Mouse (Mus musculus): Measurements from ENCODE around the gene Clcf1. TPM values are rescaled to one million over a fixed set of nuclear protein-coding genes. Genes with fewer than 3 reads are reported as not detected.

Gene Clcf1
- polyA plus RNA-seq, 1 experiment from 2014 or later: 1.1 TPM

DNA sequence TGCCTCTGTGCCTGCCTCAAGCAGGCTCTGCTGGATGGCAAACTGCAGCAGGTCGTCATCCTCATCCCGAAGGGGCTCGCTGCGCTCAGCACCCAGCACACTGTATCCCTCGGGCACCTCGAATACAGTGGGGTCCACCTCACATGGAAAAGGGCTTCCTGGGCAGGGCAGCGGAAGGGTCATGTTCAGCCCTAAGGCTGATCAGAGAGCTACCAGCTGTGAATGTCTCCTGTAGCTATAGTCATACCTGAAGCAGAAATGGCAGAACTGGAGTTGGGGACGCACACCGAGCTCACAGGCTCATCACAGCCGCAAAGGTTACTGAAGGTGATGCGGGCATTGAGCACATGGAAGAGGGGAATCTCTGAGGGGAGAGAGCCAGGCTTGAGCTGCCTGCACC, 56.9 kb downstream of the Clcf1 start:
- H3K9me3 ChIP-seq: 0 out of 2 replicates have a peak, but pooled peaks cover 3% of the 10 kb centered on the region
- no peak for DNase-seq (ENCODE audit: extremely low spot score, low spot score)
- H3K36me3 ChIP-seq (replicated peaks): peaks cover 14% of the 10 kb centered on the region; the same call in 1 of the 2 replicates
- peaks cover 55% of the 10 kb centered on the region for H3K27me3 ChIP-seq (ENCODE audit: poor library complexity, severe bottlenecking)
- H3K4me3 ChIP-seq: no peak overlapping the region
- H3K4me1 ChIP-seq: peaks cover 11% of the 10 kb centered on the region
- no peak overlapping the region for H3K27ac ChIP-seq
- 93% methylated on average over 11 of the region's 11 CpGs for WGBS

Small RNA genes lying within 50 kb of the gene (microRNA-seq; reads per million reads assigned to microRNA genes)
- gene Gm26115 (not detected), gene Mir6985 (not detected)

Other genes with a start within 250 kb of the Clcf1 start
- gene Aldh3b2, start 241.9 kb upstream of the Clcf1 start, polyA plus RNA-seq (2016; fragmentation: Nextera tagmentation; extraction: Ambion mirVana): 0.37 and 0.39 TPM in 2 replicates
- 1.8 and 2.5 TPM in 2 replicates for gene Acy3, start 227.7 kb upstream of the Clcf1 start, polyA plus RNA-seq (2016; fragmentation: Nextera tagmentation; extraction: Ambion mirVana)
- gene Tbx10, start 221.5 kb upstream of the Clcf1 start, polyA plus RNA-seq (2016; fragmentation: Nextera tagmentation; extraction: Ambion mirVana): not detected in 2 replicates
- 24.8 and 30.4 TPM in 2 replicates for gene Nudt8, start 213.7 kb upstream of the Clcf1 start, polyA plus RNA-seq (2016; fragmentation: Nextera tagmentation; extraction: Ambion mirVana)
- 2.8 and 3.5 TPM in 2 replicates for gene Gm49405, start 213.6 kb upstream of the Clcf1 start, polyA plus RNA-seq (2016; fragmentation: Nextera tagmentation; extraction: Ambion mirVana)
- 3.6 and 4.0 TPM in 2 replicates for gene Doc2g, start 210.9 kb upstream of the Clcf1 start, polyA plus RNA-seq (2016; fragmentation: Nextera tagmentation; extraction: Ambion mirVana)
- 208 and 210 TPM in 2 replicates for gene Ndufv1, start 201.4 kb upstream of the Clcf1 start, polyA plus RNA-seq (2016; fragmentation: Nextera tagmentation; extraction: Ambion mirVana)
- gene Gstp1, start 176.3 kb upstream of the Clcf1 start, polyA plus RNA-seq (2016; fragmentation: Nextera tagmentation; extraction: Ambion mirVana): 412 and 423 TPM in 2 replicates
- gene Gstp2, start 168.2 kb upstream of the Clcf1 start, polyA plus RNA-seq (2016; fragmentation: Nextera tagmentation; extraction: Ambion mirVana): 0.27 and 0.46 TPM in 2 replicates
- gene Gstp3, start 154.7 kb upstream of the Clcf1 start, polyA plus RNA-seq (2016; fragmentation: Nextera tagmentation; extraction: Ambion mirVana): not detected in 2 replicates
- gene Cabp2, start 132.7 kb upstream of the Clcf1 start, polyA plus RNA-seq (2016; fragmentation: Nextera tagmentation; extraction: Ambion mirVana): not detected in 2 replicates
- gene Cdk2ap2, start 117.1 kb upstream of the Clcf1 start, polyA plus RNA-seq (2016; fragmentation: Nextera tagmentation; extraction: Ambion mirVana): 85.8 and 86.6 TPM in 2 replicates
- 12.1 and 15.8 TPM in 2 replicates for gene Pitpnm1, start 114.2 kb upstream of the Clcf1 start, polyA plus RNA-seq (2016; fragmentation: Nextera tagmentation; extraction: Ambion mirVana)
- 55.2 and 56.5 TPM in 2 replicates for gene Aip, start 88.4 kb upstream of the Clcf1 start, polyA plus RNA-seq (2016; fragmentation: Nextera tagmentation; extraction: Ambion mirVana)
- not detected in 2 replicates for gene Gpr152, start 74.5 kb upstream of the Clcf1 start, polyA plus RNA-seq (2016; fragmentation: Nextera tagmentation; extraction: Ambion mirVana)
- not detected in 2 replicates for gene Cabp4, start 70.2 kb upstream of the Clcf1 start, polyA plus RNA-seq (2016; fragmentation: Nextera tagmentation; extraction: Ambion mirVana)
- gene Coro1b, start 65.6 kb upstream of the Clcf1 start, polyA plus RNA-seq (2016; fragmentation: Nextera tagmentation; extraction: Ambion mirVana): 128 and 130 TPM in 2 replicates
- gene Ptprcap, start 60.6 kb upstream of the Clcf1 start, polyA plus RNA-seq (2016; fragmentation: Nextera tagmentation; extraction: Ambion mirVana): 0.71 TPM in 1 of 2 replicates, not detected in the other
- gene Rps6kb2, start 50.9 kb upstream of the Clcf1 start, polyA plus RNA-seq (2016; fragmentation: Nextera tagmentation; extraction: Ambion mirVana): 59.7 TPM in 2 replicates
- 2.5 TPM in 2 replicates for gene Carns1, start 38.8 kb upstream of the Clcf1 start, polyA plus RNA-seq (2016; fragmentation: Nextera tagmentation; extraction: Ambion mirVana)
- 0.43 and 0.47 TPM in 2 replicates for gene Tbc1d10c, start 23.0 kb upstream of the Clcf1 start, polyA plus RNA-seq (2016; fragmentation: Nextera tagmentation; extraction: Ambion mirVana)
- 998 and 1,002 TPM in 2 replicates for gene Ppp1ca, start 22.2 kb upstream of the Clcf1 start, polyA plus RNA-seq (2016; fragmentation: Nextera tagmentation; extraction: Ambion mirVana)
- gene Rad9a, start 12.6 kb upstream of the Clcf1 start, polyA plus RNA-seq (2016; fragmentation: Nextera tagmentation; extraction: Ambion mirVana): 57.4 and 67.1 TPM in 2 replicates
- gene AC109138.7, start 119 bp downstream of the Clcf1 start, polyA plus RNA-seq (2016; fragmentation: Nextera tagmentation; extraction: Ambion mirVana): not detected in 2 replicates
- 10.4 and 10.6 TPM in 2 replicates for gene Pold4, start 17.7 kb downstream of the Clcf1 start, polyA plus RNA-seq (2016; fragmentation: Nextera tagmentation; extraction: Ambion mirVana)
- 3.1 and 3.6 TPM in 2 replicates for gene Ssh3, start 54.9 kb downstream of the Clcf1 start, polyA plus RNA-seq (2016; fragmentation: Nextera tagmentation; extraction: Ambion mirVana)
- gene Ankrd13d, start 68.9 kb downstream of the Clcf1 start, polyA plus RNA-seq (2016; fragmentation: Nextera tagmentation; extraction: Ambion mirVana): 7.9 and 9.2 TPM in 2 replicates
- 13.6 and 15.0 TPM in 2 replicates for gene Grk2, start 92.0 kb downstream of the Clcf1 start, polyA plus RNA-seq (2016; fragmentation: Nextera tagmentation; extraction: Ambion mirVana)
- gene Kdm2a, start 184.0 kb downstream of the Clcf1 start, polyA plus RNA-seq (2016; fragmentation: Nextera tagmentation; extraction: Ambion mirVana): 55.2 and 57.2 TPM in 2 replicates
- gene Rhod, start 225.2 kb downstream of the Clcf1 start, polyA plus RNA-seq (2016; fragmentation: Nextera tagmentation; extraction: Ambion mirVana): 20.8 and 23.2 TPM in 2 replicates

Measured in forebrain, embryonic 10.5 days (tissue).